Mouse (Mus musculus): Measurements from ENCODE around the gene Itpa.
"Not testable (repeated sequence)": the region's sequence is repeated elsewhere in the genome, so short reads cannot be mapped to it uniquely, and the experiment has no call there.

The Itpa gene

GRCm38 (mm10) chr2:130667559-130667958, at the start of gene Itpa:
Gene Itpa (plus strand): TSS chr2:130667610.
- DNase-seq (ENCODE audit: low spot score), result peak; percentile 49

- DNase-seq (ENCODE audit: low spot score), result no peak
These were observed 48.4 kb upstream of the Itpa start for GRCm38 (mm10) chr2:130618972-130619371.

- no peak for DNase-seq (ENCODE audit: low spot score)
These were observed 39.0 kb upstream of the Itpa start for GRCm38 (mm10) chr2:130628424-130628823.

DNA sequence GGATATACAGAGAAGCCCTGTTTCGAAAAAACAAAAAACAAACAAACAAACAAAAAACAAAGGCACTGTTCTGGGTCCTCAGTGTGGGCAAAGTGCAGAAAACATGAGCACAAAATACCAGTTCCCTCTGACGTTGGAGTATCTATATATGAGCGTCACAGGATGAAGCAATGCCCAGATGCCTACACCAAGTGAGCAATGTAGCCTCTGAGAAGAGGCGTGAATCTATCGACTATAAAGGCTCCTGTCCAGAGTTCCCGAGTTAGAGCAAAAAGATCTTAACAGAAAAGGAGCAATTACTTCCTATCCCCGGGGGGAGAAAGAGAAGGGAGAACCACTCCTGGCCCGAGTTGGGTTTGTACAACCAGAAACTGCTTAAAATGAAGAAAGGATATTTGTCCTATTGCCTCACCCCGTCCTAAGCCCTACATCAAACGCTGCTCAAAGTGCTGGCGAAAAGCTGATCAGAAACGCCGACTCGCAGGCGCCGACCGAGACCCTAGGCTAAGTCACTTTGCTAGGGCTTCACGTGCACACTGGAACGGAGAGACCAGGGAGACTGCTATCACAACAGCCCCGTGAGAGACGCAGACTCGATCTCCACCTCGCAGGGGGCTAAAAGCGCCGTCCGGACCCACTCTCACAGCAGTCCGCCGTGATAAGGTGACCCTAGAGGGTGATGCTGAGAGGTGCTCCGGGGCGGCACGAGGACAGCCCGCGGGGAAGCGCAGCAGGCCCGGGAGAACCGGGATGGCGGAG, 38.2 kb upstream of the Itpa start:
- DNase-seq (ENCODE audit: low spot score), result no peak

GRCm38 (mm10) chr2:130629839-130630203, 37.6 kb upstream of the Itpa start, which contains the start of the genes Fastkd5 and Ubox5:
Gene Fastkd5 (minus strand): TSS chr2:130630027.
Gene Ubox5 (minus strand): TSS chr2:130630038.
- DNase-seq (ENCODE audit: low spot score), result peak; percentile 91

DNA sequence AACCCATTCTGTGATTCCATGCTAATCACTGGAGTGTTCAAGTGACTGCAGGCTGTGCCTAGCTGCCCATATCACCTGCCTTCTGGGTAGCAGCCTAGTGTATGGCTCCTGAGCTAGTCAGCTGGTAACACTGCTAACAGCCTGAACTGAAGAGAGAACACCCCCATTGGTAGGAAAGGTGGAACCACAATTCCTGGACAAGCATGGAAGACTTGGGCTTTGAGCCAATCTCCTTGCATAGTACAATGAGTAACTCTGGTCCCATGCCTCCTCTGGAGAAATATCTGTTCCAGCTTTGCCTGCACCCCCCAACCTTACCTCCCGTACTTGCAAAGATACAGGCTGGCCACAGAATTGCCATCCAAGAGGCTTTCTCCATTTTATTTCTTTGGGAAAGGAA, 35.0 kb upstream of the Itpa start:
- no peak for DNase-seq (ENCODE audit: low spot score)

GRCm38 (mm10) chr2:130632887-130633675, 34.3 kb upstream of the Itpa start:
- no peak for DNase-seq (ENCODE audit: low spot score)

DNA sequence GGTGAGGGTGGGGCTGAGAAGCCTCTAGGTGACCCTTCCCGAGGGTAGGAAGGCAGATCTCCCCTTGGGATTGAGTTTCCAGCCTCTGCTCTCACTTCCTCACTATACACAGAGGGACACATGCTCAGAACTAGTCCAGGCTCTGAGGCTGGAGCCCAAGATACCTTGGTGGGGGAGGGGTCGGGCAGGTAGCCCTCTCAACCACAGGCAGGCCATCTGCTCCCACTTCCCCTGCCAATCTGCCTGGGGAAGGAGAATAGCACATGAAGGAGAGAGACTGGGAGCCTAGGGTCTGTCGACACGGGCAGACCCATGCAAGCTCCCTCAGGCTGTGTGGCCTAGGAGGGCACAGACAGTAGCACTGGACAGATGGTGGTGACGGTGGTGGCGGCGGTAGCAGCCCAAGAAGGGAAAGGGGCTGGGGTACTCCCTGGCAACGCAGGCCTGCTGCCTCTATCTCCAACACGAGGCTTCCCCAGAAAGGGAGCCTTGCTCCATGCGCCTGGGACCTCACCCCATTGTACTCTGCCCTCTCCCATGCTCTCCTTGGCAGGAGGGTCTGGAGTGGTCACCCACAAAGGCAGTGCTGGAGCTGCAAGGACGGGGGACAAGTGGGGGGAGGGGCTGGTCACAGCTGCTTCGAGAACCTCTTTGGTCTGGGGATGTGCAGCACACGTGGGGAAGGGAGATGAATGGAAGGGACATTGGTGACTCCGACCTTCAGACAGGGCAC, 33.2 kb upstream of the Itpa start:
- no peak for DNase-seq (ENCODE audit: low spot score)

DNA sequence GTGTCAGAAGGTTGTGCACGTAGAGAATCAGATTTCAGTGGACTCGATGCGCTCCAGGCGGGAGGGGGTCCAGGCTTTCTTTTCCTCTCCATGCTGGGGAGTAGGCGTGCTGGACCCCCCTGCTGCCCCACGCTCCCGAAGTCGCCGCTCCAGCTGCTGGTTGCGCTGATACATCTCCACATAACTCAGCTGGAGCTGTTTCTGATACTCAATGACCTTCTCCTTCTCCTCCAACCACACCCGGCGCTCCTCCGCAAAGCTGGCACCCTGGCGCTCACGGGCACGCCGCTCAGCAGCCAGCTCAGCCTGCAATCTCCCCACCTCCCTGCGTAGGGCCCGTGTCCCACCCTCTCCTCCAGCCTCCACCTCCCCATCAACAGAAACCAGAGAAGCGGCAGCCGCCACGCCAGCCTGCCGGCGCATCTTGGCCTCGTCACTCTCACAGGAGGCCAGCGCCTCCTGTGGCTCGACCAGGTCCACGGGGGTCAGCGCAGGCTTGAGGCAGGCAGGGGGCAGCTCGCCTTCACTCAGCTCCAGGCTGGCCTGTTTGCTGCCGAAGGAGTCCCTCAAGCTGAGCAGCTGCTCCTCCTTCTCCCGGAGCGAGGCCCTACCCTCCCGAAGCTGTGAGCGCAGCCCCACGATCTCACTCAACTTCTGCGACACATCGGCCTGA, 32.5 kb upstream of the Itpa start:
- no peak for DNase-seq (ENCODE audit: low spot score)

- no peak for DNase-seq (ENCODE audit: low spot score)
These were observed 31.6 kb upstream of the Itpa start for GRCm38 (mm10) chr2:130635847-130636246.

GRCm38 (mm10) chr2:130638101-130638611, 29.3 kb upstream of the Itpa start:
- DNase-seq (ENCODE audit: low spot score), result no peak

DNA sequence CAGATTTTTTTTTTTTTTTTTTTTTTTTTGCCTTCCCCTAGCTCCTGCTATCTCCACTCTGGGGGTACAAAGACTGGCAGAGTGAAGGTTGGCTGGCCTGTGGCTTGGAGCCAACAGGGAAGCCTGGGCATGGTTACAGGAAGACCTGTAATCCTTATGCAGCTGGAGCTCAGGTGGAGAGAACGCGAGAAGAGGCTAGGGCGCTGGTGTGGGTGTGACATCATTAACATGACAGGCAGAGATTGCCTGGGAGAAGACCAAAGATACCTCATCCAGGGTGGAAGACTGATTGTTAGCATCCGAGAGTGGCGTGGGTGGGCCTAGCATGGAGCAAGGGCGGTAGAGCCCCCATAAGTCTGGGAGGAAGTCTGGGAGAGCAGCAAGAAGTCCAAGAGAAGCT, 28.1 kb upstream of the Itpa start:
- DNase-seq (ENCODE audit: low spot score), result no peak

DNA sequence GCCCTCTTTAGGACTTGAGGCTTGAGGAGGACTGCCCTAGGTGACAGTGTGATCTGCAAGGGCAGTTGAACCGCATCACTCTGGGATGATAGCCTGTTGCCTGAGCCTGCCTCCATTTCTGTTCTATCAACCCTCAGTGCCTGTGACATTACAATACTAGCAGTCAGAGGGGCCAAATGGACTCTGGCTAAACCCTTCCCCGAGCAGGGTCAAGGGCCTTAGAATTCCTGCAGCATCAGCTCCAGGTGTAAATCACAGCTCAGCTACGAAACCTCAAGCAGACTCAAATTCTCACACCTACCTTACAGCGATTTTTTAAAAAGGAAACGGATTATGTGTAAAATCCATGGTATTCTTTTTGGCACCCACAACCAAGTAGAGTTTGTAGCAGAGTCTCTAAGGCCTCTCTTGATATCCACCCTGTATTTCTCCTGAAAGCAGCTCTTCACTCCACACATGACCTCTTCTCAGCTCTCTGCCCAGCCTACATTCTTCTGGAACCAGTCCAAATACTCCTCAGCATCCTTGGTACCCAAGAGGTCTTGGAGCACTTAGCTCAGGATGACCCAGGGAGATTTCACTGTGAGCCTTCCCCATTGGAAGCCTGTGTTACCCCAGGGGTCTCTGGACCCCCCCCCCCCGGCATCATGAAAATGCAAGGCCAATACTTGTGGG, 25.9 kb upstream of the Itpa start:
- DNase-seq (ENCODE audit: low spot score), result no peak

DNA sequence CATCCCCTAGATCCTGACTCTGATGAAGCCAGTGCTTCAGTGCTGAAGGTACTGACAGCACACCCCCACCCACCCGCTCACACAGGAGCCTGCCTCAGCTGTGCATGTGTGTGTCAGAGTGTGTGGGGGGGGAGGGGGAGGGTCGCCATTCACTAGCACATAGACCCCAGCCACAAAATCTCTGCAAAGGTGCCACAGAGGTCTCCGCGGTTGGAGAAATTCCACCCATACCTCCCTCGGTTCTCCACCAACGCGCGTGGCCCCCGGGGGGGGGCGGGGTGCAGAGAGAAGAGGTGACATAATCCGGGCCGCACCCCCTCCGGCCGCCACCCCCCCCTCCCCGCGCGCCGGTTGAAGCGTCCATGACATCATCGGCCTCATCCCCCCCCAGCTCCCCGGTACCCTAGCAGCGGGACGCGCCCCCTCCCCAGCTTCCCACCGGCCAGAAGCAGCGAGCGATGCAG, 25.2 kb upstream of the Itpa start:
- DNase-seq (ENCODE audit: low spot score), result no peak

DNA sequence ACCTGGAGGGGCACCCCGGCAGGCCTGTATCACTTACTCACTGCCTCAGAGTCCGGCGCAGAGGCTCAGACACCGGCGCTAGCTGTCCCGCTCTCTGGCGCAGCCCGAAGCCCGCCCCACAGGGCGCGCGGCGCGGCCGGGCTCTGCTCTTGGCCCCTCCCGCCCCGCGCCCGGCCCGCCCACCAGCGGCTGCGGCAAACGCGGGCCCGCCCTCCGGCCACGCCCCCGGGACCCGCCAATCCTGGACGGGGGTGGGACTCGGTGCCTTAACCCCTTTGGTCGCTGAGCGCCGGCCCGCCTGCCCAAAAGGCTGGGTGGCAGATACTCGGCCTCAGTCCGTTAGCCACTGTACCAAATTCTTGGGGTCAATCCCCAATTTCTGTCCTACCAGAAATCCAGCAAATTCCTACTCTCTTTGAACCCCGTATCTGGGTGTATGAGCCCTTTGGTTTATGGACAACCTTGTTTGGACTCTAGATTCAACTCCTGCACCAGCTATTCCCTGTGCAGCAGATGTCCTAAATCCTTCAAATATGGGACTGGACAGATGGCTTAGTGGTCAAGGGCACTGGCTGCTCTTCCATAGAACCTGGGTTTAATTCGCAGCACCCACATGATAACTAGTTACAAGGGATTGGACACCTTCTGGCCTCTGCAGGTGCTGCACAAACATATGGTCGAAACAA, 24.6 kb upstream of the Itpa start, which contains the start of gene Lzts3:
Gene Lzts3 (minus strand): TSS at position 120 of the 686 bp plus-strand sequence.
- peak; percentile 79 for DNase-seq (ENCODE audit: low spot score)

DNA sequence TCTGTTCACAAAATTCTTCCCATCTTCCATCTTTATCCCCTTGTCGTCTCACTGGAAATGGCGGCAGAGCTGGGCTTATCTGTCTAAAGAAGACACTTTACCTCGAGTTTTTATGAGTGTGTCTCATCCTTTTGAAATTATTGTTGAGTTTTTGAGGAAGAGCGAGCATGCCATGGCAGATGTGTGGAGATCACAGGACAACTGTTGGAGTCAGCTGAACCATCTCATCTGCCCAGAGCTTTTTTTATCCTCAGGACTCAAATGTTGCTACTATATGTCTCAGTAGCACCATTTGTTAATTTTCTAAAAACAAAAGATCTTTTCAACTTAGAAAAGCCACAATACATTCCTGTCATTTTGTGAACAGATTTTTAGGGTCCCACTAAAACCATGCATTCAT, 22.2 kb upstream of the Itpa start:
- DNase-seq (ENCODE audit: low spot score), result no peak

DNA sequence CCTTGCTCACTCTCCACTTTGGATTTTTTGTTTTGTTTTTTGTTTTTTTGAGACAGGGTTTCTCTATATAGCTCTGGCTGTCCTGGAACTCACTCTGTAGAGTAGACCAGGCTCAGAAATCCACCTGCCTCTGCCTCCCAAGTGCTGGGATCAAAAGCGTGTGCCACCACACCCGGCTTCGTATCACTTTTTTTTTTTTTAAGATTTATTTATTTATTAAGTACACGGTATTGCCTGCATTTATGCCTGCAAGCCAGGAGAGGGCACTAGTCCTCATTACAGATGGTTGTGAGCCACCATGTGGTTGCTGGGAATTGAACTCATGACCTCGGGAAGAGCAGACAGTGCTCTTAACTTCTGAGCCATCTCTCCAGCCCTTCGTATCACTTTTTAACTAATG, 18.4 kb upstream of the Itpa start:
- not testable (repeated sequence) for DNase-seq (ENCODE audit: low spot score)

GRCm38 (mm10) chr2:130653303-130653702, 14.1 kb upstream of the Itpa start:
- DNase-seq (ENCODE audit: low spot score), result no peak

- no peak for DNase-seq (ENCODE audit: low spot score)
These were observed 13.7 kb upstream of the Itpa start for GRCm38 (mm10) chr2:130653760-130654159.

GRCm38 (mm10) chr2:130655660-130656339, 11.6 kb upstream of the Itpa start:
- no peak for DNase-seq (ENCODE audit: low spot score)
